Mouse (Mus musculus) cerebellum, adult 2 months (tissue): Measurements from ENCODE around the gene Cpeb1. TPM values are rescaled to one million over a fixed set of nuclear protein-coding genes. Genes with fewer than 3 reads are reported as not detected.
A peak's percentile ranks its signal among the peaks of the same experiment; 100 is the strongest.

Source experiments
- DNase-seq, 2 experiments: peaks; one replicate each; pipeline ENCODE4 v3.0.0; 2021
- H3K27ac ChIP-seq: fragments of 200-500 bp; 2 replicates; pipeline ENCODE4 v1.5.1; 2012; ENCODE audit warnings: low read length, control low read depth, inconsistent platforms; ENCODE audit not compliant: insufficient read depth
- H3K27me3 ChIP-seq: fragments of 200-500 bp; 2 replicates; pipeline ENCODE4 v1.6.1; 2012; ENCODE audit warnings: inconsistent platforms, mild to moderate bottlenecking, low read length, moderate library complexity; ENCODE audit not compliant: control insufficient read depth, insufficient read depth
- H3K4me1 ChIP-seq: fragments of 200-500 bp; 2 replicates; pipeline ENCODE4 v1.6.1; 2011; ENCODE audit warnings: low read length; ENCODE audit not compliant: control insufficient read depth, insufficient read depth
- H3K4me3 ChIP-seq: fragments of 200-500 bp; replicated peaks from 2 replicates; pipeline ENCODE3; 2011; ENCODE audit warnings: mild to moderate bottlenecking, low read depth, low read length, control low read depth; ENCODE audit not compliant: insufficient read depth
- CTCF ChIP-seq: fragments of 200-500 bp; IDR thresholded peaks from 2 replicates; pipeline ENCODE4 v1.5.1; 2011; ENCODE audit warnings: low read depth, mild to moderate bottlenecking, control low read depth, low read length, moderate library complexity, borderline replicate concordance; ENCODE audit not compliant: insufficient read depth
- POLR2A ChIP-seq: fragments of 200-500 bp; IDR thresholded peaks from 2 replicates; pipeline ENCODE4 v1.6.1; 2011; ENCODE audit warnings: low read length, control low read depth, borderline replicate concordance; ENCODE audit not compliant: insufficient read depth
- WGBS: fragments of 180-500 bp; shearing (Covaris S2); methylation state at CpG from one replicate; pipeline ENCODE4 v1.1.7; 2018; 5-methylcytosine and 5-hydroxymethylcytosine counted together
- polyA plus RNA-seq: library from polyadenylated mRNA; depleted of rRNA; stranded (reverse); fragments of >200 nt; gene quantifications from 2 replicates; pipeline ENCODE4 v1.2.3, GENCODE M21; 2012; rRNA removed

The Cpeb1 gene
- 84.0 and 89.6 TPM in 2 replicates for polyA plus RNA-seq

- under 1% methylated on average over 28 of the region's 28 CpGs for WGBS
- H3K27me3 ChIP-seq = no peaks in the 10 kb centered on the region
Observed at GRCm38 (mm10) chr7:81455155-81455651, at the start of gene Cpeb1. TSS of gene Cpeb1 (minus strand) at chr7:81455465.

GRCm38 (mm10) chr7:81501050-81501449 is 45.8 kb upstream of the Cpeb1 start:
- 89% methylated on average over 2 of the region's 2 CpGs for WGBS
- DNase-seq = no peak
- Histone ChIP-seq H3K27ac (no peak overlapping the region), H3K4me1 (no peaks in the 10 kb centered on the region), H3K27me3 (no peaks in the 10 kb centered on the region), H3K4me3 (no peak overlapping the region)
- TF ChIP-seq CTCF (no peak), POLR2A (no peak)

More at GRCm38 (mm10) chr7:81455155-81455651, at the start of gene Cpeb1:
- H3K4me3 ChIP-seq = peak within 1 kb of the TSS; percentile 54
- 0 out of 2 replicates have a peak, but pooled peaks cover 3% of the 10 kb centered on the region for H3K4me1 ChIP-seq
- no peak within 1 kb of the TSS for H3K27ac ChIP-seq
- peak; percentile 58 to 60 for DNase-seq
- no peak for TF ChIP-seq POLR2A
- TF ChIP-seq CTCF = peak; percentile 46; the same call in 1 of the 2 replicates

- Histone ChIP-seq H3K4me3 (no peak within 1 kb of the TSS), H3K27ac (no peak within 1 kb of the TSS)
- 81% methylated on average over 7 of the region's 7 CpGs for WGBS
Observed at GRCm38 (mm10) chr7:81498181-81498580, 42.9 kb upstream of the Cpeb1 start, which contains the start of gene BC048679. TSS of gene BC048679 (minus strand) at chr7:81498281.

GRCm38 (mm10) chr7:81497171-81497570 is 41.9 kb upstream of the Cpeb1 start:
- 33% methylated on average over 6 of the region's 6 CpGs for WGBS
- Histone ChIP-seq H3K4me1 (no peaks in the 10 kb centered on the region), H3K27ac (no peak overlapping the region), H3K27me3 (no peaks in the 10 kb centered on the region), H3K4me3 (no peak overlapping the region)
- TF ChIP-seq CTCF (no peak), POLR2A (no peak)
- no peak for DNase-seq

More at GRCm38 (mm10) chr7:81498181-81498580, 42.9 kb upstream of the Cpeb1 start, which contains the start of gene BC048679:
- Histone ChIP-seq H3K4me1 (no peaks in the 10 kb centered on the region), H3K27me3 (no peaks in the 10 kb centered on the region)
- TF ChIP-seq CTCF (no peak), POLR2A (no peak)
- no peak for DNase-seq

- H3K27me3 ChIP-seq = no peaks in the 10 kb centered on the region
- H3K4me1 ChIP-seq = peaks cover 12% of the 10 kb centered on the region
- peak; percentile 84 to 90 for DNase-seq
- 1% methylated on average over 57 of the region's 57 CpGs for WGBS
- H3K4me3 ChIP-seq = peak within 1 kb of the TSS; percentile 92
- peak within 1 kb of the TSS; percentile 90 for H3K27ac ChIP-seq
- TF ChIP-seq POLR2A (peak; percentile 85; the same call in 1 of the 2 replicates), CTCF (no peak)
Observed at GRCm38 (mm10) chr7:81493331-81494021, 38.2 kb upstream of the Cpeb1 start, which contains the start of gene Ap3b2. TSS of gene Ap3b2 (minus strand) at chr7:81493925.

GRCm38 (mm10) chr7:81492628-81493027 is 37.4 kb upstream of the Cpeb1 start:
- H3K4me3 ChIP-seq = peak overlapping the region; percentile 92
- DNase-seq = peak in 1 of 2 experiments; percentile 24
- peak overlapping the region; percentile 90 for H3K27ac ChIP-seq
- H3K4me1 ChIP-seq = peaks cover 12% of the 10 kb centered on the region
- no peaks in the 10 kb centered on the region for H3K27me3 ChIP-seq
- WGBS = 18% methylated on average over 9 of the region's 9 CpGs
- TF ChIP-seq POLR2A (no peak), CTCF (no peak)

- WGBS = 23% methylated on average over 9 of the region's 9 CpGs
- no peaks in the 10 kb centered on the region for H3K27me3 ChIP-seq
- no peak for TF ChIP-seq POLR2A
- no peak for TF ChIP-seq CTCF
- no peak for DNase-seq
- peaks cover 12% of the 10 kb centered on the region for H3K4me1 ChIP-seq
- no peak overlapping the region for H3K4me3 ChIP-seq
- H3K27ac ChIP-seq = no peak overlapping the region
Observed at GRCm38 (mm10) chr7:81489649-81490048, 34.4 kb upstream of the Cpeb1 start.

GRCm38 (mm10) chr7:81480800-81481199 is 25.5 kb upstream of the Cpeb1 start:
- H3K27ac ChIP-seq = no peak overlapping the region
- peak in 1 of 2 experiments; percentile 51 for DNase-seq
- 25% methylated on average over 8 of the region's 8 CpGs for WGBS
- H3K4me1 ChIP-seq = no peaks in the 10 kb centered on the region; the same call in 1 of the 2 replicates
- no peak overlapping the region for H3K4me3 ChIP-seq
- no peaks in the 10 kb centered on the region for H3K27me3 ChIP-seq
- TF ChIP-seq POLR2A (no peak), CTCF (no peak)
